Mouse (Mus musculus): ENCODE measurements at regions not wholly inside any gene's neighbourhood (a gene's known extent, or its start where the extent isn't known, plus 50 kb on each side); places are given as distances from the start of the nearest gene placed in this dataset.

GRCm38 (mm10) chr13:51026311-51026918, 74.3 kb upstream of the Spin1 start:
- 56% methylated on average over 6 of the region's 6 CpGs for WGBS
- H3K4me3 ChIP-seq (replicated peaks; ENCODE audit: low read length): no peak overlapping the region
- H3K4me1 ChIP-seq (ENCODE audit: control insufficient read depth, insufficient read depth, low read length): peaks cover 13% of the 10 kb centered on the region
- H3K36me3 ChIP-seq (ENCODE audit: control insufficient read depth, insufficient read depth, low read length): no peaks in the 10 kb centered on the region
- ATAC-seq (ENCODE audit: insufficient read depth, low FRiP score): no peak
- H3K4me2 ChIP-seq (ENCODE audit: low read depth, low read length): no peak overlapping the region
- no peaks in the 10 kb centered on the region for H3K27me3 ChIP-seq (ENCODE audit: control insufficient read depth, insufficient read depth, low read length)
- no peak overlapping the region for H3K27ac ChIP-seq (ENCODE audit: low read length)
- no peaks in the 10 kb centered on the region for H3K9me3 ChIP-seq (replicated peaks; ENCODE audit: control insufficient read depth, low read length)
- H3K9ac ChIP-seq (ENCODE audit: low read length): no peak overlapping the region

DNA sequence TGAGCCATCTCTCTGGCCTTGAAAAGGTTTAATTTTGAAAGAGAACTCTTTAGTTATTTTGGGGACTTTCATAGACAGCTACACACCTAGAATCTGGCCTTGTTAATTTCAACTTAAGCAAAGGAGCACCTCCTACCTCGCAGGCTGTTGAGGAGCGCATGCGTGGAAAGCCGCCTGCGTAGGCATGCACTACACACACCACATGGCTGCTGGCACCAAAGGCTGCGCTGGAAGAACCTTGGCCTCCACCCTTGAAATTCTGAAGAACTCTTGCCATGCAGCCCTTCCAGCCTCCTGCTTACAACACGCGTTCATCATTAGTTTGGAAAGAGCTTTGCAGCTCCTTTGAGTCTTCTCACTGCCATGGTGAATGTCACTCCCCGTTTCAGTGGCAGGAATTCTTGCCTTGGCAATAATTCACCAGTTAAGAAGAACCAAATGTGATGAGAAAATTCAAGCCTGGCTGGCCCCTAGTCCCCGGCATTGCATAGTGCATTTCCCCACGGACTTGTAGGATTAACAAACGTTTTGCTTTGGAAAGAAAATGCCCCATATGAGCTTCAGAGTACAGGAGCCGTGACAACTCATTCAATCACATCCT, 62.7 kb upstream of the Spin1 start:
- no peaks in the 10 kb centered on the region for H3K4me1 ChIP-seq (ENCODE audit: control insufficient read depth, insufficient read depth, low read length)
- ATAC-seq (ENCODE audit: insufficient read depth, low FRiP score): no peak
- no peak overlapping the region for H3K4me2 ChIP-seq (ENCODE audit: low read depth, low read length)
- 0 out of 2 replicates have a peak, but pooled peaks cover 2% of the 10 kb centered on the region for H3K9me3 ChIP-seq (replicated peaks; ENCODE audit: control insufficient read depth, low read length)
- no peak overlapping the region for H3K27ac ChIP-seq (ENCODE audit: low read length)
- no peaks in the 10 kb centered on the region for H3K27me3 ChIP-seq (ENCODE audit: control insufficient read depth, insufficient read depth, low read length)
- WGBS: 84% methylated on average over 13 of the region's 13 CpGs
- H3K9ac ChIP-seq (ENCODE audit: low read length): no peak overlapping the region
- H3K36me3 ChIP-seq (ENCODE audit: control insufficient read depth, insufficient read depth, low read length): no peaks in the 10 kb centered on the region
- H3K4me3 ChIP-seq (replicated peaks; ENCODE audit: low read length): no peak overlapping the region

- Histone ChIP-seq H3K27ac (ENCODE audit: low read length) (no peak overlapping the region), H3K4me1 (ENCODE audit: control insufficient read depth, insufficient read depth, low read length) (no peaks in the 10 kb centered on the region), H3K9ac (ENCODE audit: low read length) (no peak overlapping the region), H3K4me3 (replicated peaks; ENCODE audit: low read length) (no peak overlapping the region), H3K27me3 (ENCODE audit: control insufficient read depth, insufficient read depth, low read length) (no peaks in the 10 kb centered on the region), H3K36me3 (ENCODE audit: control insufficient read depth, insufficient read depth, low read length) (no peaks in the 10 kb centered on the region), H3K9me3 (replicated peaks; ENCODE audit: control insufficient read depth, low read length) (peaks cover 8% of the 10 kb centered on the region; the same call in 1 of the 2 replicates), H3K4me2 (ENCODE audit: low read depth, low read length) (no peak overlapping the region)
- WGBS: 73% methylated on average over 4 of the region's 4 CpGs
- ATAC-seq (ENCODE audit: insufficient read depth, low FRiP score): no peak
Observed at GRCm38 (mm10) chr13:51038955-51039354, 61.7 kb upstream of the Spin1 start.

DNA sequence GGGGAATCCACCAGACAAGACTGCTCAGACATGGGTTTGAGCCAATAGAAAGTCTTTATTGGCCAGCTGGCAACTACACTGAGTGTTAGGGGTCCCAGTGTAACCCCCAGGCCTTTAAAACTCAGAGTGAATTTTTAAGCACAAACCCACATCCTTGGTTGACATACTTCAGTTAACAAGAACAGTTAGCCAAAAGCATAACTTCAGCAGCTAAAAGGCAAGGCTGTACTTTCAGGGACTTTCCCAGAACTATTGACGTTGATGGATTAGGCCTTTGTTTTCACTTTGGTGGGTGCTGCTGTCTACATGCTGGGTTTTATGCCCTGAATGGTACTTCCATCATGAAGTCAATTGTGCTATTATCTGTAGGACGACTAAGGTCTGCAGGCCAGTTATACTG, 59.6 kb upstream of the Spin1 start:
- no peaks in the 10 kb centered on the region for H3K27me3 ChIP-seq (ENCODE audit: control insufficient read depth, insufficient read depth, low read length)
- H3K4me2 ChIP-seq (ENCODE audit: low read depth, low read length): no peak overlapping the region
- no peak overlapping the region for H3K27ac ChIP-seq (ENCODE audit: low read length)
- no peak overlapping the region for H3K4me3 ChIP-seq (replicated peaks; ENCODE audit: low read length)
- H3K9ac ChIP-seq (ENCODE audit: low read length): no peak overlapping the region
- 50% methylated on average over 2 of the region's 2 CpGs for WGBS
- H3K9me3 ChIP-seq (replicated peaks; ENCODE audit: control insufficient read depth, low read length): peaks cover 11% of the 10 kb centered on the region
- no peaks in the 10 kb centered on the region for H3K4me1 ChIP-seq (ENCODE audit: control insufficient read depth, insufficient read depth, low read length)
- no peak for ATAC-seq (ENCODE audit: insufficient read depth, low FRiP score)
- no peaks in the 10 kb centered on the region for H3K36me3 ChIP-seq (ENCODE audit: control insufficient read depth, insufficient read depth, low read length)

DNA sequence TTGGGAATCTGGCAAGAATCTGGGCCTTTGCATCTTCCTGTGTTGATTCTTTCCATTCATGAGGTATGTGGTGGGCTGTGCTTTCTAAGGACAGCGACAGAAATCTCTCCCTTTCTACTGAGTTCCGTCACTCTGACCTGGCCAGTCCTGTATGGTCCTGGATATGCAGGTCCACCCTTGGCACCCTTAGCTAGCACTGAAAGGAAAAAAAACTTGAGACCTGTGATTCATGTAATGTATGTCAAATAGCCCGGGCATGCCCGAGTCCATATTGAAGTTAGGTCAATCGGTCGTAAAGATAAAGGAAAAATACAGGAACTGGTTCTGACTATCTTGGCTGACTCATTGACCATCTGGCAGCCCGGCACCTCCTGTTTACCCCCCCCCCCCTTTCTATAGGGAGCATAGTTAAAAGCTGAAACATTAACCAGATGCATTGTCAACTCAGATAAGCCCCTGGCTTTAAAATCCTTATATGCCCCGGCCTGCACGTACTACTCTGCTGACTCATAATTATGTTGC, 57.7 kb upstream of the Spin1 start:
- no peaks in the 10 kb centered on the region for H3K36me3 ChIP-seq (ENCODE audit: control insufficient read depth, insufficient read depth, low read length)
- no peaks in the 10 kb centered on the region for H3K4me1 ChIP-seq (ENCODE audit: control insufficient read depth, insufficient read depth, low read length)
- H3K4me3 ChIP-seq (replicated peaks; ENCODE audit: low read length): no peak overlapping the region
- H3K9ac ChIP-seq (ENCODE audit: low read length): no peak overlapping the region
- H3K27ac ChIP-seq (ENCODE audit: low read length): no peak overlapping the region
- no peaks in the 10 kb centered on the region for H3K27me3 ChIP-seq (ENCODE audit: control insufficient read depth, insufficient read depth, low read length)
- peaks cover 9% of the 10 kb centered on the region for H3K9me3 ChIP-seq (replicated peaks; ENCODE audit: control insufficient read depth, low read length)
- no peak overlapping the region for H3K4me2 ChIP-seq (ENCODE audit: low read depth, low read length)
- 76% methylated on average over 9 of the region's 9 CpGs for WGBS
- ATAC-seq (ENCODE audit: insufficient read depth, low FRiP score): no peak
